Mouse (Mus musculus) CD4-positive helper T cell, adult 2 months (primary cell): ENCODE measurements around the gene Gm20817.
"Not testable (repeated sequence)": the region's sequence is repeated elsewhere in the genome, so short reads cannot be mapped to it uniquely, and the experiment has no call there.

Experiments
- DNase-seq: peaks from one replicate; pipeline ENCODE4 v3.0.0-alpha.2; 2012; ENCODE audit warnings: low read depth, missing footprints, low spot score

Gm20817 gene

DNA sequence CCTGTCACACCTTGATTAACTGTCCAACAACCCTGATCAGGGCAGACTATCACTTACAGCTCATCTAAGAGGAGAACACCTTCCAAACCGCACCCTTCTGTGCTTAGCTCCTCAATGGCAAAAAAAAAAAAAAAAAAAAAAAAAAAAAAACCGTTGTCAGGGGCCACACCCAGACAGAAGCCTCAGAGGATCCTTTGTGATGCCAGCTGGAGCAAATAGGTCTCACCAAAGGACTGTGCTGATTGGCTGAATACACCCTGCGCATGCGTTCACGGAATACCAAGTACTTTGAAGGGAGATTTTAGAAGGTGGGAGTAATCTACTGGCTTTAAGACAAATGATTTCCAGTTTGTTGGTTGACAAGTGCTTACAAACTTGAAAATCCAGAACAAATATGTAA is at the start of gene Gm20817:
Gm20817 (minus strand) TSS at position 101 of the 400 bp plus-strand sequence.
- not testable (repeated sequence) for DNase-seq
